Comparison of ENCODE assay signal across 23 mouse cellular contexts in genomic region chr13:4559143-4559542, GRCm38 (mm10). TPM values are rescaled to one million over a fixed set of nuclear protein-coding genes. Genes with fewer than 3 reads are reported as not detected.
"Had no signal": no experiment of that assay in that cellular context is flagged by ENCODE, and none has a peak within 500 bp of the region (broad histone marks: within the 10 kb centered on the region; RNA-seq: fewer than 3 reads in every experiment).

No protein-coding gene starts in this region.

- H3K36me3 ChIP-seq: lung, embryonic 15.5 days; midbrain, embryonic 12.5 days; neural tube, embryonic 13.5 days; neural tube, embryonic 15.5 days; stomach, embryonic 15.5 days had no signal

- H3K9me3 ChIP-seq: lung, embryonic 15.5 days; midbrain, embryonic 12.5 days; neural tube, embryonic 13.5 days; neural tube, embryonic 15.5 days; stomach, embryonic 15.5 days had no signal

- H3K27ac ChIP-seq: lung, embryonic 15.5 days; macrophage; midbrain, embryonic 12.5 days; neural tube, embryonic 13.5 days; neural tube, embryonic 15.5 days; stomach, embryonic 15.5 days; stomach, postnatal 0 days had no signal

- H3K27me3 ChIP-seq: lung, embryonic 15.5 days; megakaryocyte, embryonic 14.5 days; midbrain, embryonic 12.5 days; neural tube, embryonic 13.5 days; neural tube, embryonic 15.5 days; stomach, embryonic 15.5 days had no signal

- DNase-seq: liver, postnatal 0 days; lung, adult 2 months; lung, postnatal 14 days; lung, postnatal 36 days; midbrain, embryonic 14.5 days; right cerebral cortex, postnatal 14 days; thymus, adult 2 months; thymus, postnatal 25 days; thymus, postnatal 4 days had no signal

- H3K4me3 ChIP-seq: lung, embryonic 15.5 days; megakaryocyte, embryonic 14.5 days; midbrain, embryonic 12.5 days; myocyte; neural tube, embryonic 13.5 days; neural tube, embryonic 15.5 days; stomach, embryonic 15.5 days had no signal

- H3K4me1 ChIP-seq: lung, embryonic 15.5 days; megakaryocyte, embryonic 14.5 days; midbrain, embryonic 12.5 days; neural tube, embryonic 13.5 days; neural tube, embryonic 15.5 days; stomach, embryonic 15.5 days had no signal

RNA-seq across cellular contexts. Expression of gene Akr1c21, which starts 14.7 kb away (rescaled TPM):
- polyA plus RNA-seq: liver, postnatal 0 days; lung, adult 2 months; lung, embryonic 15.5 days; lung, postnatal 0 days; macrophage; midbrain, embryonic 12.5 days; midbrain, embryonic 14.5 days; midbrain, embryonic 16.5 days; myocyte; neural tube, embryonic 11.5 days; neural tube, embryonic 13.5 days; neural tube, embryonic 15.5 days; spleen, adult 2 months; stomach, postnatal 0 days; urinary bladder, adult 2 months had no signal

RNA-seq across cellular contexts. Expression of gene Akr1c20, which starts 36.0 kb away (rescaled TPM):
- polyA plus RNA-seq: lung, adult 2 months; lung, embryonic 15.5 days; lung, postnatal 0 days; macrophage; midbrain, embryonic 12.5 days; midbrain, embryonic 14.5 days; midbrain, embryonic 16.5 days; myocyte; neural tube, embryonic 11.5 days; neural tube, embryonic 13.5 days; neural tube, embryonic 15.5 days; spleen, adult 2 months; stomach, embryonic 15.5 days; stomach, postnatal 0 days; thymus, adult 2 months; urinary bladder, adult 2 months had no signal
